Mouse (Mus musculus) ZHBTc4 (cell line): ENCODE measurements at regions not wholly inside any gene's neighbourhood (a gene's known extent, or its start where the extent isn't known, plus 50 kb on each side); places are given as distances from the start of the nearest gene placed in this dataset.

ENCODE experiments used
- DNase-seq: peaks from one replicate; pipeline ENCODE4 v3.0.0-alpha.2; 2011; ENCODE audit warnings: low read depth, low spot score

GRCm38 (mm10) chr10:14231464-14231863 lies 265.6 kb downstream of the Hivep2 start:
- no peak for DNase-seq

GRCm38 (mm10) chr10:14217284-14217683 lies 251.4 kb downstream of the Hivep2 start:
- DNase-seq, result peak; percentile 46

- no peak for DNase-seq
Observed at GRCm38 (mm10) chr10:14216191-14216992, 250.5 kb downstream of the Hivep2 start.

- no peak for DNase-seq
Observed at GRCm38 (mm10) chr10:14215512-14215911, 249.6 kb downstream of the Hivep2 start.

- no peak for DNase-seq
Observed at GRCm38 (mm10) chr10:14213536-14213935, 247.7 kb downstream of the Hivep2 start.

GRCm38 (mm10) chr10:14211926-14212325 lies 246.1 kb downstream of the Hivep2 start:
- no peak for DNase-seq

GRCm38 (mm10) chr10:14211481-14211880 lies 245.6 kb downstream of the Hivep2 start:
- DNase-seq, result no peak

GRCm38 (mm10) chr10:14210445-14210844 lies 244.6 kb downstream of the Hivep2 start:
- DNase-seq, result no peak

- DNase-seq, result no peak
Observed at GRCm38 (mm10) chr10:14210045-14210444, 244.2 kb downstream of the Hivep2 start.

- DNase-seq, result no peak
Observed at GRCm38 (mm10) chr10:14208206-14208605, 242.3 kb downstream of the Hivep2 start.

GRCm38 (mm10) chr10:14207616-14208015 lies 241.7 kb downstream of the Hivep2 start:
- no peak for DNase-seq

- no peak for DNase-seq
Observed at GRCm38 (mm10) chr10:14207051-14207570, 241.2 kb downstream of the Hivep2 start.
